Mouse (Mus musculus) hindbrain, embryonic 13.5 days (tissue): ENCODE data around the gene Cbfa2t3. TPM values are rescaled to one million over a fixed set of nuclear protein-coding genes. Genes with fewer than 3 reads are reported as not detected.

Source experiments
- ATAC-seq: fragments of 200-750 bp; cut with Nextera tagmentation; 2 replicates; pipeline ENCODE4 v1.8.0; 2017; ENCODE audit warnings: moderate TSS enrichment; ENCODE audit not compliant: low FRiP score
- H3K27ac ChIP-seq: fragments of 300-500 bp; sonication (generic); 2 replicates; pipeline ENCODE4 v1.5.1; 2015; ENCODE audit warnings: inconsistent platforms, mild to moderate bottlenecking, moderate library complexity
- H3K27me3 ChIP-seq: fragments of 300-500 bp; sonication (generic); 2 replicates; pipeline ENCODE4 v1.6.1; 2015; ENCODE audit warnings: mild to moderate bottlenecking, inconsistent platforms
- H3K36me3 ChIP-seq: fragments of 300-500 bp; sonication (generic); 2 replicates; pipeline ENCODE4 v1.6.1; 2015; ENCODE audit warnings: mild to moderate bottlenecking, inconsistent platforms
- H3K4me1 ChIP-seq: fragments of 300-500 bp; sonication (generic); replicated peaks from 2 replicates; pipeline ENCODE4 v1.6.1; 2015; ENCODE audit warnings: inconsistent platforms
- H3K4me2 ChIP-seq: fragments of 300-500 bp; sonication (generic); 2 replicates; pipeline ENCODE4 v1.6.1; 2015; ENCODE audit warnings: inconsistent platforms, mild to moderate bottlenecking, moderate library complexity
- H3K4me3 ChIP-seq: fragments of 300-500 bp; sonication (generic); 2 replicates; pipeline ENCODE4 v1.5.1; 2015; ENCODE audit warnings: mild to moderate bottlenecking, inconsistent platforms
- H3K9ac ChIP-seq: fragments of 300-500 bp; sonication (generic); 2 replicates; pipeline ENCODE4 v1.6.1; 2015; ENCODE audit warnings: mild to moderate bottlenecking, inconsistent platforms
- H3K9me3 ChIP-seq: fragments of 300-500 bp; sonication (generic); 2 replicates; pipeline ENCODE4 v1.6.1; 2016; ENCODE audit warnings: inconsistent platforms
- WGBS: fragments of 180-500 bp; shearing (Covaris S2); methylation state at CpG from one replicate; pipeline ENCODE4 v1.1.7; 2015; 5-methylcytosine and 5-hydroxymethylcytosine counted together
- polyA plus RNA-seq: library from polyadenylated mRNA; unstranded; fragments of >200 nt; fragmentation: Nextera tagmentation; extraction: Ambion mirVana; gene quantifications from 2 replicates; pipeline ENCODE4 v1.2.1, GENCODE M21; 2015

The Cbfa2t3 gene
- polyA plus RNA-seq = 27.2 and 30.2 TPM in 2 replicates

DNA sequence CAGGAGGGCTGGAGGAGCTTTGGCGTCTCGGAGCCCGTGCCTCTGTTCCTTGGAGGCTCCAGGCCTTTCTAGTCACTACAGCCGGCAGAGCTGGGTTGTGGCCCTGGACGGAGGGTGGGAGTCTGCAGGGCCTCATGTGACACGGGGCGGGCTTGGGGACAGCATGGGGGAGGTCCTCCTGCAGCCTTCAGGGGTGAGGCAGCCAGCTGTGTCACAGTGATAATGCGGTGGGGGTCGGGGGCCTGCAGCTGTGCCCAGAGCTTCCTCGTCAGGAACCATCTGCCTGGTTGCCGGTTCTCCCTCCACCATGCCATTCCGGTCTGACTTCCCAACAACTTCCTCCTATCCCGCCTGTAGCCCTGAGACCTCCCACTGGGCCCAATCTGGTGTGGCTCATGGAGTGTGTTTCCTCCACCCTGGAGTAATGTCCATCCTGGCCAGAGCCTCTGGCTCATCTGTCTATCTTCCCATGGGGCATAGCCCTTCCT lies at the start of gene Cbfa2t3:
Gene Cbfa2t3 (minus strand): TSS at position 105 of the 488 bp plus-strand sequence.
- no peaks in the 10 kb centered on the region for H3K36me3 ChIP-seq
- H3K4me2 ChIP-seq = no peak within 1 kb of the TSS
- no peaks in the 10 kb centered on the region for H3K9me3 ChIP-seq
- H3K27ac ChIP-seq = no peak within 1 kb of the TSS
- H3K4me1 ChIP-seq = peaks cover 17% of the 10 kb centered on the region; the same call in 1 of the 2 replicates
- ATAC-seq = no peak
- 40% methylated on average over 13 of the region's 13 CpGs for WGBS
- no peak within 1 kb of the TSS for H3K4me3 ChIP-seq
- H3K27me3 ChIP-seq = 0 out of 2 replicates have a peak, but pooled peaks cover 3% of the 10 kb centered on the region
- H3K9ac ChIP-seq = no peak within 1 kb of the TSS

DNA sequence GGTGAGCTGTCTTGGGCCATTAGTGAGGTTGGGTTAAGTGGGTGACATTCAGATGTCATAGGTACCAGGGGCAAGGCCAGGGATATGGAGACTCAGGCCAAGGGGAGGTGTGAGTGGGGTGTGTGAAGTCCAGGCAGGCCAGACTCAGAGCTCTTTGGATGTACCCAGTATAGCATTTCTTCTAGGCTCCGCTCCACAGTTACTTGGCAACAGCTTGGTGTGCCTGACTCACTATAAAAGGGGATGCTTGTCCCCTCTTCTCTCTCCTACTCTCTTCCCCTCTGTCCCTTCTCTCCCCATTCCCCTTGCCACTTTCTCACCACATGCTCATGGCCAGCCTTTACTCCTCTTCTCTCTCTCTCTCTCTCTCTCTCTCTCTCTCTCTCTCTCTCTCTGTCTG lies 48.9 kb upstream of the Cbfa2t3 start:
- H3K9me3 ChIP-seq = no peaks in the 10 kb centered on the region
- H3K4me2 ChIP-seq = no peak overlapping the region
- H3K4me1 ChIP-seq = peaks cover 90% of the 10 kb centered on the region
- no peaks in the 10 kb centered on the region for H3K36me3 ChIP-seq
- 88% methylated on average over 1 of the region's 1 CpGs for WGBS
- 0 out of 2 replicates have a peak, but pooled peaks cover 8% of the 10 kb centered on the region for H3K27me3 ChIP-seq
- H3K9ac ChIP-seq = no peak overlapping the region
- no peak overlapping the region for H3K4me3 ChIP-seq
- ATAC-seq = no peak
- peak overlapping the region; percentile 98 for H3K27ac ChIP-seq

- Histone ChIP-seq H3K4me1 (peaks cover 98% of the 10 kb centered on the region), H3K4me3 (no peak overlapping the region), H3K36me3 (no peaks in the 10 kb centered on the region), H3K9me3 (no peaks in the 10 kb centered on the region), H3K4me2 (peak overlapping the region; percentile 40), H3K9ac (no peak overlapping the region), H3K27ac (peak overlapping the region; percentile 98), H3K27me3 (0 out of 2 replicates have a peak, but pooled peaks cover 8% of the 10 kb centered on the region)
- 28% methylated on average over 7 of the region's 7 CpGs for WGBS
- no peak for ATAC-seq
Measured at GRCm38 (mm10) chr8:122746439-122746838, 47.5 kb upstream of the Cbfa2t3 start.

DNA sequence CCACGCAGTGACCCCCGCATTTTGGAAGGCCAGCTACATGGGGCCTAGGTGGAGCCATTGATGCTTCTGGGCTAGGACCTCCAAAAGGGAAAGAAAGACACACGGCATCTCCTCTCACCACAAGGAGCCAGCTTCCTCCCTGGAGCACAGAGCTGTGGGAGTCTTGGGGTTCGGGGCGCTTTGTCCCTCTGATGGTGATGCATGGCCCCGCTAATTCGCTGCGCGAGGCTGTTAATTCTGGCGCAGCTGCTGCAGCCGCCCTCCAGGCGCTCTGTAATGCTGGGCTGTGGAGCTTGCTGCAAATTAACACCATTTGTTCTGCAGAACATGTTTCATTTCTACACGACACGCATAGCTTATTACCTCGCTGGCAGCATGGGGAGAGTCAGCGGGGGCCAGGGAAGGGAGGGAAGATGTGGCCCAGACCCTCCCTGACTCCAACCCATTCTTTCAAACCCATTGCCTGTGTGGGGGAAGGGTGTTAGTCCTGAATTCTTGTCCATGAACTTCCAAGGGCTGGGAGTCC lies 46.9 kb upstream of the Cbfa2t3 start:
- no peak overlapping the region; the same call in 1 of the 2 replicates for H3K4me3 ChIP-seq

GRCm38 (mm10) chr8:122745022-122745749 lies 46.3 kb upstream of the Cbfa2t3 start:
- no peaks in the 10 kb centered on the region for H3K36me3 ChIP-seq
- H3K27me3 ChIP-seq = 0 out of 2 replicates have a peak, but pooled peaks cover 4% of the 10 kb centered on the region
- no peak overlapping the region; the same call in 1 of the 2 replicates for H3K4me3 ChIP-seq
- peak; percentile 71 for ATAC-seq
- peak overlapping the region; percentile 49 for H3K9ac ChIP-seq
- WGBS = 13% methylated on average over 17 of the region's 17 CpGs
- H3K27ac ChIP-seq = peak overlapping the region; percentile 98
- no peaks in the 10 kb centered on the region for H3K9me3 ChIP-seq
- peaks cover 98% of the 10 kb centered on the region for H3K4me1 ChIP-seq
- peak overlapping the region; percentile 40 for H3K4me2 ChIP-seq

More for the DNA sequence above, 46.9 kb upstream of the Cbfa2t3 start:
- no peaks in the 10 kb centered on the region for H3K9me3 ChIP-seq
- H3K9ac ChIP-seq = peak overlapping the region; percentile 49
- H3K27me3 ChIP-seq = 0 out of 2 replicates have a peak, but pooled peaks cover 8% of the 10 kb centered on the region
- peak overlapping the region; percentile 40 for H3K4me2 ChIP-seq
- 4% methylated on average over 16 of the region's 16 CpGs for WGBS
- ATAC-seq = peak; percentile 78
- no peaks in the 10 kb centered on the region for H3K36me3 ChIP-seq
- H3K4me1 ChIP-seq = peaks cover 98% of the 10 kb centered on the region
- peak overlapping the region; percentile 98 for H3K27ac ChIP-seq

DNA sequence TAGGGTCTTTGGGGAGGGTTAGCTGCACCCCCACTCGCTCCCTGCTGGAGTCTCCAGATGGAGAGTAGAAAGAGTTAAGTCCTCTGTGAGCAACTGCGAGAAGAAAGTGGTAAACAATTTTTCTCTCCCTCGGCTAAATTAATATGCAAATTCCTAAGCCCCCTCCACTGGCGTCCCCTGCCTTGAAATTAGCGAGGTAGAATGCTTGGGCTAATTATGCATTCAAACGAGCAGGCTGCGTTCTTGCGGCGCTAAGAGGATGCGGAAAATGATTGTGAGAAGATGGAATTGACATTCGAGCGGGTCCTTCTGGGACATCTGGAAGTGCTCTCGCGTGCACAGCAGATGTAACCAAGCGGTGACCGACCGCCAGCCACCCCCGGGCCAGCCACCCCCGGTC lies 43.6 kb upstream of the Cbfa2t3 start:
- Histone ChIP-seq H3K9me3 (no peaks in the 10 kb centered on the region), H3K9ac (peak overlapping the region; percentile 58; the same call in 1 of the 2 replicates), H3K4me1 (peaks cover 100% of the 10 kb centered on the region), H3K27me3 (0 out of 2 replicates have a peak, but pooled peaks cover 2% of the 10 kb centered on the region), H3K27ac (peak overlapping the region; percentile 98), H3K36me3 (no peaks in the 10 kb centered on the region), H3K4me2 (peak overlapping the region; percentile 34), H3K4me3 (no peak overlapping the region)
- 3% methylated on average over 19 of the region's 19 CpGs for WGBS
- peak; percentile 10; the same call in 1 of the 2 replicates for ATAC-seq

DNA sequence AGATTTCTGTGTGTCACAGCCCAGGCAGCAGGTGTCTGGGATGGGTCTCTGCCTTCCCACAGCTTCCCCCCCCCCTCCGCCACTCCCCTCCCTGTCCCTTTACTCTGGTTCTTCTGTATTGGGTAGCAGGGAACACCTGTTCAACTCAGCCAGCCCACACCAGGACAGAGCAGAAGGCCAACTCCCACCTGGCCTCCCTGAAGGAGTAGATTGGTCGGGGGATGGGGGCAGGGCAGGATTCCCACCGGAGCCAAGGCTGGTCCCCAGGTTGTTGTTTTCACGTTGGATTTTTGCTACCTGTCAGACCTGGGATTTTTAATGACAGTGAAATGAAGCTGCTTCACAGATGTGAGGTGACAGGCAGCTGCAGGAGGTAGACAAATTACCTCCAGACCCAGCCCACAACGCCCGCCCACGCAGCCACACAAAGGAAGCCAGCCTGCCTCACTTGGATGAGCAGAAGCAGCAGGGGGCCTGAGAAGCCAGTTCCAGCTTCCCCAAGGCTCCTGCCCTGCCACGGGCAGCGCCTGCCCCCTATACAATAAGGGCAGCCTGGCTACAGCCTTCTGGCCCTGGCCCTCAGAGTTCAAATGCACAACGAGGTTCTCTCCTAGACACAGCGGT lies 40.3 kb upstream of the Cbfa2t3 start:
- Histone ChIP-seq H3K36me3 (no peaks in the 10 kb centered on the region), H3K4me2 (no peak overlapping the region), H3K9me3 (no peaks in the 10 kb centered on the region), H3K27ac (peak overlapping the region; percentile 98), H3K27me3 (0 out of 2 replicates have a peak, but pooled peaks cover 2% of the 10 kb centered on the region), H3K9ac (peak overlapping the region; percentile 55), H3K4me3 (no peak overlapping the region), H3K4me1 (peaks cover 100% of the 10 kb centered on the region)
- no peak for ATAC-seq
- WGBS = 10% methylated on average over 11 of the region's 11 CpGs

DNA sequence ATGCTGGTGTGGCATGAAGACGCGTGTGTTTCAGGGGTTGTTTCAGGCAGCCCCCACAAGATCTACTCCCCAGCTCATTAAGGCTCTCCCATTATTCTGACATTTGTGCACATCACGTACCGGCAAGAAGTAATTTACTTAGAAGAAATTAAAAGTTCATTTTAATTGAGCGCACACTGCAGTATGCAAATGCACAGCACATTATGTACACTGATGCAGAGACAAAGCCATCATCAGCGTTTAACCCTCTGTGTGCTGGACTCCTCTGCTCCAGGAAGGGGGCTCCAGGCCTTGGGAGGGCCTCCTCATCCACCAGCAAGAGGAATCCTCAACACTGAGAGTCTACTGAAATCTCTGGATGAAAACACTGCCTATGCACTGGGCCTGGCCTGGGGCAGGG lies 39.0 kb upstream of the Cbfa2t3 start:
- 0 out of 2 replicates have a peak, but pooled peaks cover 7% of the 10 kb centered on the region for H3K27me3 ChIP-seq
- 48% methylated on average over 6 of the region's 6 CpGs for WGBS
- no peak overlapping the region for H3K4me2 ChIP-seq
- H3K4me3 ChIP-seq = no peak overlapping the region
- peaks cover 95% of the 10 kb centered on the region for H3K4me1 ChIP-seq
- H3K27ac ChIP-seq = peak overlapping the region; percentile 98
- H3K9ac ChIP-seq = peak overlapping the region; percentile 29; the same call in 1 of the 2 replicates
- H3K36me3 ChIP-seq = no peaks in the 10 kb centered on the region
- H3K9me3 ChIP-seq = no peaks in the 10 kb centered on the region
- ATAC-seq = peak; percentile 52; the same call in 1 of the 2 replicates

DNA sequence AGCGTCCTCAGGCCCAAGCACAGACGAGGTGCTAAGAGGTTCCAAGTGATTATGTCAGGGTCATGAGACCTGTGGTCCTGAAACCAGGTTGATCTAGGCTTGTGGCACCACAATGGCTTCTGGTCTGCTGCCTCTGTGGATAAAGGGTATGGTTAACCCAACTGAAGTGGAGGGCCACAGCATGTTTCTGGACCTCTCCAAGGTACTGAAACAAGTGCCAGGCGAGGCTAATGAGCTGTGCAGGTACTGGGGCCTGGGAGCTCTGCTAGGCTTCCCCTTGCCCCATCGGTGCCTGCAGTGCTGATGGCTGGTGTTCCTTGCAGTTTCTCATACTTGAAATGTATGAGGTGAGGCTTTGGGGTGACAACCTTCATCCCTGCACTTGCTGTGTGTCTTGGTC lies 38.2 kb upstream of the Cbfa2t3 start:
- Histone ChIP-seq H3K9ac (no peak overlapping the region), H3K27ac (peak overlapping the region; percentile 98), H3K9me3 (no peaks in the 10 kb centered on the region), H3K4me2 (no peak overlapping the region), H3K36me3 (no peaks in the 10 kb centered on the region), H3K27me3 (0 out of 2 replicates have a peak, but pooled peaks cover 7% of the 10 kb centered on the region), H3K4me3 (no peak overlapping the region), H3K4me1 (peaks cover 87% of the 10 kb centered on the region)
- ATAC-seq = no peak
- 57% methylated on average over 4 of the region's 4 CpGs for WGBS

GRCm38 (mm10) chr8:122736623-122737022 lies 37.7 kb upstream of the Cbfa2t3 start:
- H3K36me3 ChIP-seq = no peaks in the 10 kb centered on the region
- peak overlapping the region; percentile 98 for H3K27ac ChIP-seq
- no peak overlapping the region for H3K4me3 ChIP-seq
- H3K4me1 ChIP-seq = peaks cover 82% of the 10 kb centered on the region
- WGBS = 92% methylated on average over 11 of the region's 11 CpGs
- H3K9ac ChIP-seq = no peak overlapping the region
- H3K27me3 ChIP-seq = 0 out of 2 replicates have a peak, but pooled peaks cover 7% of the 10 kb centered on the region
- H3K9me3 ChIP-seq = no peaks in the 10 kb centered on the region
- H3K4me2 ChIP-seq = no peak overlapping the region
- no peak for ATAC-seq

DNA sequence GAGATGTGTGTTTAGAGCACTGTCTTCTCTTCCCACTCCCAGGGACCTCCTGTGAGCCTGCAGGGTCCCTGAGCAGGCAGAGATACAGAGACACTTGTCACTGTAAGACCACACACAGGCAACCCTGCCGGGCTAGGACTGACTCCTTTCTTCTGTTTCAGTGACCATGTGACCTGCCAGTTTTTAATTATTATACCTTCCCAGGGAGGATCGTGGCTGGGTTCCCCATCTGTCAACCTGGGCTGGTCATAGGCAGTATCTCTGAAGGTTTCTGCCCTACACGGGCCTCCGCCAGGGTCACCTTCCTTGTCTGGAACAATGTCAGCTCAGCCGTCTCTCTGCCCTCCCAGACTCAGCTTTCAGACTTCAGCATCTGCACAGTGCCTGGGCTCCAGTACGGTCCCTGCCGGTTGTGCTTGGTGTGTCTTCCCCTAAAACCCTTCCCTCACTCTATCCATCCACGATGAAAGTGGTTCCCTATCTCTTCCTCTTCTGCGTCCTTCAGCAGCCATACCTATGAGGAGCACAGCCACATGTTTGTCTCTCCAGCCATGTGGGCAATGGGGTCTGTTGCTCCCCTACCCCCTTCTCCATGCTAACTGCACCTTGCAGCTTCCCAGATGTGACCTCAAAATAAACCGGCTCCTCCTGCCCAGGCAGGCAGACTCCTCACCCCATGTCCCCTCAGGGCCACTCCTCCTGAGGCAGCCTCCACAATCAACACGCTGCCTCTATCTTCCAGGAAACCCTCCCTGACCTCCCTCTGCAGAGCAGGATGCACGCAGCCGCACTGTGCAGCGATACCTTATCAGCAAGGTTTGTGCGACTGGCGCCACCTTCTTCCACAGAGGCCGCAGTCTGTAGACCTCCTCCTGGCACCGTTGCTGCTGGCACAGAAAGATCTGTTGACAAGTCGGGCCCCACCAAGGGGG lies 36.9 kb upstream of the Cbfa2t3 start:
- no peak overlapping the region for H3K4me3 ChIP-seq
- H3K27ac ChIP-seq = peak overlapping the region; percentile 98
- no peak for ATAC-seq
- 0 out of 2 replicates have a peak, but pooled peaks cover 7% of the 10 kb centered on the region for H3K27me3 ChIP-seq
- H3K4me2 ChIP-seq = no peak overlapping the region
- H3K9me3 ChIP-seq = no peaks in the 10 kb centered on the region
- peak overlapping the region; percentile 0; the same call in 1 of the 2 replicates for H3K9ac ChIP-seq
- H3K4me1 ChIP-seq = peaks cover 74% of the 10 kb centered on the region
- 51% methylated on average over 19 of the region's 19 CpGs for WGBS
- H3K36me3 ChIP-seq = no peaks in the 10 kb centered on the region
